Mouse (Mus musculus) bone marrow macrophage, adult 2 months (primary cell): ENCODE measurements around the gene Lpar3.

Experiments used
- CTCF ChIP-seq: IDR thresholded peaks from 2 replicates; pipeline ENCODE4 v1.5.1; 2012; ENCODE audit warnings: low read depth, mild to moderate bottlenecking, low read length, moderate library complexity
- POLR2A ChIP-seq: IDR thresholded peaks from 2 replicates; pipeline ENCODE4 v1.6.1; 2012; ENCODE audit warnings: mild to moderate bottlenecking, low read depth, low read length, borderline replicate concordance

- TF ChIP-seq CTCF (no peak), POLR2A (no peak)
These were observed 47.7 kb upstream of the Lpar3 start for GRCm38 (mm10) chr3:146173030-146173429.
